Mouse (Mus musculus): ENCODE measurements around the gene Baat.

GRCm38 (mm10) chr4:49473435-49474100 lies 32.8 kb downstream of the Baat start, which contains the start of gene Acnat1:
- no peak for TF ChIP-seq CTCF (conservative IDR thresholded peaks at IDR 0.05; ENCODE audit: insufficient read depth, insufficient read length, low read depth, low read length)
- no peak for TF ChIP-seq POLR2A (IDR thresholded peaks at IDR 0.05; ENCODE audit: low read depth, low read length)
